Mouse (Mus musculus) bone marrow, adult 2 months (tissue): ENCODE data around the gene Fyn.

Experiments used
- CTCF ChIP-seq: fragments of 200-500 bp; IDR thresholded peaks from 2 replicates; pipeline ENCODE4 v1.5.1; 2011; ENCODE audit warnings: low read length, control low read depth; ENCODE audit not compliant: control insufficient read depth, insufficient read depth
- POLR2A ChIP-seq: fragments of 200-500 bp; IDR thresholded peaks from 2 replicates; pipeline ENCODE4 v1.6.1; 2011; ENCODE audit warnings: low read depth, mild to moderate bottlenecking, control low read depth, low read length, borderline replicate concordance; ENCODE audit not compliant: control insufficient read depth

DNA sequence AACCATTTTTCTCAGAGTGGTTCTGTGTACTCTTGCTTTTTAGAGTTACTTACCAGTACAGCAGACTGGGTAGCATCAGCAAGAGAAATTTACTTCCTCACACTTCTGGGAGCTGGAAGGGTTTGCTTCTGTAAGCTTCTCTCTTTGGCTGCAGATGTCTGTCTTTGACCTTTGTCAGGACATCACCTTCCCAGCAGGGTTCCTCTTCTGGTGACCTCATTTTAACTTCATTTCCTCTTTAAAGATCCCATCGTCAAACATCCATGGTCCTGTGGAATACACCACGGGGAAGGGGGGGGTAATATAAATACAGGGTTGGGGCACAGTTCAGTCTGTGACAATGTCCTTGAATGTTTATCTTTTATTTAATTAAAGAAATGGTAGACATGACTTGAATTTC, 74.5 kb downstream of the Fyn start:
- TF ChIP-seq CTCF (no peak), POLR2A (no peak)
